Mouse (Mus musculus): ENCODE data around the gene Gmpr2.

DNA sequence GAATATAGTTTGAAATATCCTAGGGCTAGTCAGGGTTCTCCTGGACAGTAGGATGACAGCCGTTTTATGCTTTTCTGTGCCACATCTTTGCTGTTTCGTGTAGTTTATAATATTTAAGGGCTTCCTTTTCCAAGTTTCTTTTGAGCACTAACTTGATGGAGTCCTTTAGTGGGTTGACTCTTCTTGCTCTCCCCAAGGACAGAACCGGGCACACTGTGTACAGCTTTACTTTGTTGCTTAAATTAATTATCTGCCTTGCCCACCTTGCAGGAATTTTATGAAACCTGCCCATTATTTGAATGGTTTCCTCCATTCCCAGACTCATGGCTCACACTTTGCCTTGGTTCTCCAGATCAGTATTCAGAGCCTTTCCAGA lies 10.4 kb downstream of the Gmpr2 start:
- TF ChIP-seq CTCF (IDR thresholded peaks at IDR 0.05; ENCODE audit: control insufficient read depth, insufficient read depth, insufficient read length) (no peak), CEBPB (IDR thresholded peaks at IDR 0.05; ENCODE audit: low read depth) (no peak), MYOD1 (IDR thresholded peaks at IDR 0.05; ENCODE audit: control insufficient read depth, insufficient read length, low read depth) (no peak), USF1 (IDR thresholded peaks at IDR 0.05; ENCODE audit: low read depth) (no peak), MAX (IDR thresholded peaks at IDR 0.05) (no peak), FOSL1 (IDR thresholded peaks at IDR 0.05; ENCODE audit: insufficient read depth, low read length, poor library complexity, severe bottlenecking) (no peak)

Measured in C2C12 (cell line).